Mouse (Mus musculus) large intestine, adult 2 months (tissue): ENCODE measurements around the gene Gm29797. TPM values are rescaled to one million over a fixed set of nuclear protein-coding genes. Genes with fewer than 3 reads are reported as not detected.

ENCODE experiments used
- DNase-seq: peaks from one replicate; pipeline ENCODE4 v3.0.0-alpha.2; 2012; ENCODE audit warnings: low read depth, low spot score
- WGBS: fragments of 180-500 bp; shearing (Covaris S2); methylation state at CpG from one replicate; pipeline ENCODE4 v1.1.7; 2018; 5-methylcytosine and 5-hydroxymethylcytosine counted together
- polyA plus RNA-seq: library from polyadenylated mRNA; depleted of rRNA; stranded (reverse); fragments of >200 nt; gene quantifications from 2 replicates; pipeline ENCODE4 v1.2.3, GENCODE M21; 2012; rRNA removed

Gm29797 gene
- polyA plus RNA-seq: 0.20 and 0.33 TPM in 2 replicates

- DNase-seq: no peak
- 89% methylated on average over 3 of the region's 3 CpGs for WGBS
Observed at GRCm38 (mm10) chr2:181656734-181657133, at the start of gene Gm29797. Gene Gm29797 (plus strand): TSS chr2:181657034.

GRCm38 (mm10) chr2:181618761-181619495 is 37.9 kb upstream of the Gm29797 start:
- no peak for DNase-seq
- 89% methylated on average over 5 of the region's 5 CpGs for WGBS

GRCm38 (mm10) chr2:181623401-181623800 is 33.4 kb upstream of the Gm29797 start:
- DNase-seq: no peak

GRCm38 (mm10) chr2:181628471-181628870 is 28.4 kb upstream of the Gm29797 start:
- DNase-seq: no peak

- WGBS: 95% methylated on average over 6 of the region's 6 CpGs
- DNase-seq: no peak
Observed at GRCm38 (mm10) chr2:181632624-181633023, 24.2 kb upstream of the Gm29797 start.

- no peak for DNase-seq
- 88% methylated on average over 3 of the region's 3 CpGs for WGBS
Observed at GRCm38 (mm10) chr2:181635865-181636264, 21.0 kb upstream of the Gm29797 start.

- no peak for DNase-seq
- WGBS: 92% methylated on average over 2 of the region's 2 CpGs
Observed at GRCm38 (mm10) chr2:181644361-181644760, 12.5 kb upstream of the Gm29797 start.

- 91% methylated on average over 3 of the region's 3 CpGs for WGBS
- no peak for DNase-seq
Observed at GRCm38 (mm10) chr2:181645666-181646065, 11.2 kb upstream of the Gm29797 start.

GRCm38 (mm10) chr2:181646626-181647472 is 10.0 kb upstream of the Gm29797 start:
- WGBS: 41% methylated on average over 6 of the region's 6 CpGs
- peak; percentile 38 for DNase-seq

GRCm38 (mm10) chr2:181648926-181649325 is 7.9 kb upstream of the Gm29797 start:
- DNase-seq: no peak
- WGBS: 93% methylated on average over 10 of the region's 10 CpGs

GRCm38 (mm10) chr2:181653065-181653464 is 3.8 kb upstream of the Gm29797 start:
- DNase-seq: no peak

GRCm38 (mm10) chr2:181653523-181653922 is 3.3 kb upstream of the Gm29797 start:
- WGBS: 33% methylated on average over 1 of the region's 1 CpGs
- DNase-seq: peak; percentile 11

- WGBS: 85% methylated on average over 2 of the region's 2 CpGs
- DNase-seq: no peak
Observed at GRCm38 (mm10) chr2:181657441-181657840, 607 bp downstream of the Gm29797 start.

GRCm38 (mm10) chr2:181658528-181658927 is 1.7 kb downstream of the Gm29797 start:
- 90% methylated on average over 7 of the region's 7 CpGs for whole genome bisulfite sequencing
- no peak for DNase-seq

- no peak for DNase-seq
- WGBS: 36% methylated on average over 17 of the region's 17 CpGs
Observed at GRCm38 (mm10) chr2:181658930-181659555, 2.2 kb downstream of the Gm29797 start.

GRCm38 (mm10) chr2:181659609-181660055 is 2.8 kb downstream of the Gm29797 start:
- DNase-seq: no peak
- WGBS: 16% methylated on average over 9 of the region's 9 CpGs

- DNase-seq: no peak
- WGBS: 91% methylated on average over 3 of the region's 3 CpGs
Observed at GRCm38 (mm10) chr2:181662620-181663297, 5.9 kb downstream of the Gm29797 start.

GRCm38 (mm10) chr2:181663298-181663630 is 6.4 kb downstream of the Gm29797 start:
- WGBS: 32% methylated on average over 4 of the region's 4 CpGs
- DNase-seq: no peak

- DNase-seq: no peak
- 11% methylated on average over 56 of the region's 56 CpGs for WGBS
Observed at GRCm38 (mm10) chr2:181670285-181670912, 13.6 kb downstream of the Gm29797 start.

GRCm38 (mm10) chr2:181670913-181671311 is 14.1 kb downstream of the Gm29797 start:
- no peak for DNase-seq
- 2% methylated on average over 41 of the region's 41 CpGs for WGBS
